Mouse (Mus musculus): ENCODE results near the gene Adcy4. TPM values are rescaled to one million over a fixed set of nuclear protein-coding genes. Genes with fewer than 3 reads are reported as not detected.
"Not testable (repeated sequence)": the region's sequence is repeated elsewhere in the genome, so short reads cannot be mapped to it uniquely, and the experiment has no call there.

Adcy4 gene
- polyA plus RNA-seq, 1 experiment from 2014 or later = 14.5 TPM

DNA sequence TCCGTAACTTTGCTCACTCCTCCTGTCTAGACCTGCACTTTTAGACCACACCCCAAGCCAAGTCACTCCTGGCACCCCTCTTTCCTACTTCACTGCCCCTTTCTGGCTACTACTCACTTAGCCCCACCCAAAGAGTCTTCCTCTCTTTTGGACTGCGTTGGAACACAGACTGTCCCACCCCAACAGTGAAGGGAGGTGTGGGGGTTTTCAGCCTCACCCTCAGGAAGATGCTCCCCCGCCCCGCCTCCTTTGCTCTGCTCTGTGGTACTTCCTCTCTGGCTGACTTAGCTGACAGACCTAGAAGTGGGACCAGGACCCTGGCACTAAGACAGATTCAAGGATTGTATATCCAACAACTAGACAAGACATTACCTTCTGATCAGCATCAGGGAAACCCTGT, 18.2 kb downstream of the Adcy4 start, which contains the start of gene Ltb4r1:
Ltb4r1 (plus strand) TSS at position 267 of the 400 bp plus-strand sequence.
- H3K27me3 ChIP-seq (ENCODE audit: insufficient read depth, poor library complexity, severe bottlenecking) = peaks cover 88% of the 10 kb centered on the region
- 70% methylated on average over 4 of the region's 4 CpGs for WGBS

DNA sequence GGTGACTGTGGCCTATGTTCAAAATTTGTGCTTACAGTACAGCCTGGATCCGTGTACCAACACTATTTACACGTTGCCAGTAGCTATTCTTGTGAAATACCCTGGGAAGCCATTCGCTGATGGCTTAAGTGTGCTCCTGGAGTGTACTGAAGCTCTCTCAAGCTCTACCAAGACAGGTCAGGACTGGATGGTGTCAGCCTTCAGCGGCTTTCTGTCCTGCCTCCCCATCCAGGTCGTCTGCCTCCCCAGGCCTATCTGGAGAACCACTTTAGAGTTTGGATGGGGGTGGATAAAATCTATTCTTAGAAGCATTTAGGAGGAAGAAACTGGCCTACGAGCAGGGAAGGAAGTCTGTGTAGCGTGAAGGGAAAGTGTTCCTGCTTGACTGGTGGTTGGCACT, 20.7 kb downstream of the Adcy4 start:
- H3K4me1 ChIP-seq = peaks cover 53% of the 10 kb centered on the region
- WGBS = 28% methylated on average over 7 of the region's 7 CpGs
- H3K27ac ChIP-seq = peak overlapping the region; percentile 42; the same call in 1 of the 2 replicates
- no peaks in the 10 kb centered on the region for H3K36me3 ChIP-seq
- H3K9me3 ChIP-seq = no peaks in the 10 kb centered on the region
- H3K4me3 ChIP-seq = no peak overlapping the region
- DNase-seq (ENCODE audit: low spot score) = no peak
- H3K27me3 ChIP-seq (ENCODE audit: insufficient read depth, poor library complexity, severe bottlenecking) = peaks cover 74% of the 10 kb centered on the region

More for the DNA sequence above, 18.2 kb downstream of the Adcy4 start, which contains the start of gene Ltb4r1:
- Histone ChIP-seq H3K4me3 (no peak within 1 kb of the TSS), H3K4me1 (peaks cover 60% of the 10 kb centered on the region), H3K9me3 (no peaks in the 10 kb centered on the region), H3K27ac (no peak within 1 kb of the TSS), H3K36me3 (peaks cover 9% of the 10 kb centered on the region; the same call in 1 of the 2 replicates)
- DNase-seq (ENCODE audit: low spot score) = no peak

DNA sequence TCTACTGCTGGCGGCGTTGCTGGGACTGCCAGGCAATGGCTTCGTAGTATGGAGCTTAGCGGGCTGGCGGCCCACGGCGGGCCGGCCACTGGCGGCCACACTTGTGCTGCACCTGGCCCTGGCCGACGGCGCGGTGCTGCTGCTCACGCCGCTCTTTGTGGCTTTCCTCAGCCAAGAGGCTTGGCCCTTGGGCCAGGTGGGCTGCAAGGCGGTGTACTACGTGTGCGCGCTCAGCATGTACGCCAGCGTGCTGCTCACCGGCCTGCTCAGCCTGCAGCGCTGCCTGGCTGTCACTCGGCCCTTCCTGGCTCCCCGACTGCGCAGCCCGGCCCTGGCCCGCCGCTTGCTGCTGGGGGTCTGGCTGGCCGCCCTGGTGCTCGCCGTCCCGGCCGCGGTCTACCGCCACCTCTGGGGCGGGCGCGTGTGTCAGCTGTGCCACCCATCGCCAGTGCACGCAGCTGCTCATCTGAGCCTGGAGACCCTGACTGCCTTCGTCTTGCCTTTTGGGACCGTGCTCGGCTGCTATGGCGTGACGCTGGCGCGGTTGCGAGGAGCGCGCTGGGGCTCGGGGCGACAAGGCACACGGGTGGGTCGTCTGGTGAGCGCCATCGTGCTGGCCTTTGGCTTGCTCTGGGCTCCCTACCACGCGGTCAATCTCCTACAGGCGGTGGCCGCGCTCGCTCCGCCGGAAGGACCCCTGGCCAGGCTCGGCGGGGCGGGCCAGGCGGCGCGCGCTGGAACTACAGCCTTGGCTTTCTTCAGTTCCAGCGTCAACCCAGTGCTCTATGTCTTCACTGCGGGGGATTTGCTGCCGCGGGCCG, 21.7 kb downstream of the Adcy4 start:
- Histone ChIP-seq H3K4me1 (peaks cover 52% of the 10 kb centered on the region), H3K27ac (peak overlapping the region; percentile 90), H3K36me3 (no peaks in the 10 kb centered on the region), H3K27me3 (ENCODE audit: insufficient read depth, poor library complexity, severe bottlenecking) (peaks cover 65% of the 10 kb centered on the region), H3K4me3 (peak overlapping the region; percentile 72), H3K9me3 (no peaks in the 10 kb centered on the region)
- 1% methylated on average over 77 of the region's 77 CpGs for WGBS
- no peak for DNase-seq (ENCODE audit: low spot score)

DNA sequence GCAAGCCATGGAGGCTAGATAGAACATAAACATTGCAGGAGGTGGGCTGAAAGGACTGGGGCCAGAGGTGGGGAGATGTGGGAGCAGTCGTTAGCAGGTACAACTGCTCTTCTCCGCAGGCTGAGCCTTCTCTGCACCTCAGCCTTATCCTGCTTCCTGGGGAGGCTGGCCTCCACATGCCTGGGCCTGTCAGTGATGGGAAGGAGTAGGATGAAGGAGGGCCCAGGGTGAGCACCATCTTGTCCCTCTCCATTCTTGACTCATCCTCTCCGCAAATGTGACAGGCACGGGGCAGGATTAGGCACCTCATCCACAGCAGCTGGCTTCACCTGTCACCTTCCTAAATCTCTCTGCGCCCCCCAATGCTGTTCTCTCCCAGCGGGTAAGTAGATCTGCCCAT, 22.7 kb downstream of the Adcy4 start, which contains the start of gene Ltb4r2:
Ltb4r2 (plus strand) TSS at position 266 of the 400 bp plus-strand sequence.
- WGBS = 55% methylated on average over 6 of the region's 6 CpGs

DNA sequence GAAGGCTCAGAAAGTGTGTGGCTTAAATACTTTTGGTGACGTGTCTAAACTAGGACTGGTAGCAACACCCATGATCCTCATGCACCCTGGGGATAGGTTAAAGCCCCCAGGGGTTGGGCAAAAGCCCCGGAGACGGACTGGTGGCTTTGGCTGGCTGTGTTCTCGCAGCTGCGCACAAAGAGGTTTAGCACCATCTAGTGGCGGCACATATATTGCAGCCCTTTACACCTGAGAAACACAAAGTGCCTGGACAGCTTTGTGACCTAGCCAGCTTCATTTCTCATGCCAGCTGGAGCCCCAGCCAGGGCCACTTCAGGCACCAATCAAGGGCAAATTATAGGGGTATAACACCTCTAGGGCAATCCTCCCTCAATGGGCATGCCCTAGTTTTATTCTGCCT, 23.7 kb downstream of the Adcy4 start:
- Histone ChIP-seq H3K27me3 (ENCODE audit: insufficient read depth, poor library complexity, severe bottlenecking) (peaks cover 44% of the 10 kb centered on the region), H3K4me1 (peaks cover 50% of the 10 kb centered on the region), H3K36me3 (peaks cover 17% of the 10 kb centered on the region), H3K4me3 (peak overlapping the region; percentile 23; the same call in 1 of the 2 replicates)
- WGBS = 3% methylated on average over 6 of the region's 6 CpGs
- H3K9me3 ChIP-seq, H3K27ac ChIP-seq: not testable (repeated sequence)
- DNase-seq (ENCODE audit: low spot score) = peak; percentile 92

More for the DNA sequence above, 22.7 kb downstream of the Adcy4 start, which contains the start of gene Ltb4r2:
- no peak for DNase-seq (ENCODE audit: low spot score)
- Histone ChIP-seq H3K36me3 (peaks cover 7% of the 10 kb centered on the region; the same call in 1 of the 2 replicates), H3K27me3 (ENCODE audit: insufficient read depth, poor library complexity, severe bottlenecking) (peaks cover 54% of the 10 kb centered on the region), H3K27ac (peak within 1 kb of the TSS; percentile 90), H3K4me3 (peak within 1 kb of the TSS; percentile 72), H3K9me3 (no peaks in the 10 kb centered on the region), H3K4me1 (peaks cover 50% of the 10 kb centered on the region)

DNA sequence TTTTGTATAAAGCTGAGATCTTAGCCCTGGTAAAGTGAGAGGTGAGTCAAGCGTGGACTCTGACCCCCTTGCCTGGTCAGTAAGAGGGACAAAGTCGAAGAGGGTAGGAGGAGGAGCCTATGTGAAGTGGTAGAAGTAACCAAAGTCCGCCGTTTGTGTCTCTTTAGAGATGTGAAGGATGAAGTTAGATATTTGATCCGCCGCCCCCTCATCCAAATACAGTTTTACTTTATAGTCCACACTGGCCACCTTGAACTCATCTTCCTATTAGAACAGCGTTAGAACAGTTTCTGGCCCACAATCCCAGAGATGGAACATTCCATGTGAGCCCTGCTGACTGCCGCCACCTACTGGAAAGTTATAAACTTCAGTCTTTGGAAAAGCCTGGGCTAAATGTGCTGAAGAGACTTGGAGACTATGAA, 25.5 kb downstream of the Adcy4 start, which contains the start of gene Cideb:
Cideb (minus strand) TSS at position 96 of the 422 bp plus-strand sequence.
- Histone ChIP-seq H3K36me3 (peaks cover 35% of the 10 kb centered on the region), H3K27ac (peak within 1 kb of the TSS; percentile 65), H3K9me3 (no peaks in the 10 kb centered on the region), H3K4me3 (peak within 1 kb of the TSS; percentile 30), H3K4me1 (peaks cover 42% of the 10 kb centered on the region), H3K27me3 (ENCODE audit: insufficient read depth, poor library complexity, severe bottlenecking) (peaks cover 32% of the 10 kb centered on the region)
- WGBS = 14% methylated on average over 8 of the region's 8 CpGs
- no peak for DNase-seq (ENCODE audit: low spot score)

DNA sequence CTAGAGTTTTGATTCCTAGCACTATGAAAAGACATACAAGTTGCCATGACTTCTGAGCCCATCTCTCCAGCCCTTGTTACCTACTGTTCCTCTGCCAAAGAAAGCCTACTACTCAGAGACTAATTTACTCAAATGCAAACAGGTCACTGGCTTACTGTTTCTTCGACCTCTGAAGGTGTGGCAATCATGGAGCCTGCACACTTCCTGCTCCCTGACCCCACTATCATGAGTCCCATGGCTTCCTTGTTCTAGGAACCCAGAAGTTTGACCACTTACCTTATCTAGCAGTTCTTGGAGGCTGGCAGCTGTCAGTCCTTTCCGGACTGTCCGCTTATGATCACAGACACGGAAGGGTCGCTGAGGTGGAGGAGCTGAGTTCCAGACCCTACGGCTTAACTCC, 26.3 kb downstream of the Adcy4 start:
- Histone ChIP-seq H3K9me3 (no peaks in the 10 kb centered on the region), H3K4me3 (peak overlapping the region; percentile 30), H3K27me3 (ENCODE audit: insufficient read depth, poor library complexity, severe bottlenecking) (peaks cover 24% of the 10 kb centered on the region), H3K4me1 (peaks cover 34% of the 10 kb centered on the region), H3K36me3 (peaks cover 43% of the 10 kb centered on the region), H3K27ac (no peak overlapping the region)
- 34% methylated on average over 6 of the region's 6 CpGs for WGBS
- no peak for DNase-seq (ENCODE audit: low spot score)

DNA sequence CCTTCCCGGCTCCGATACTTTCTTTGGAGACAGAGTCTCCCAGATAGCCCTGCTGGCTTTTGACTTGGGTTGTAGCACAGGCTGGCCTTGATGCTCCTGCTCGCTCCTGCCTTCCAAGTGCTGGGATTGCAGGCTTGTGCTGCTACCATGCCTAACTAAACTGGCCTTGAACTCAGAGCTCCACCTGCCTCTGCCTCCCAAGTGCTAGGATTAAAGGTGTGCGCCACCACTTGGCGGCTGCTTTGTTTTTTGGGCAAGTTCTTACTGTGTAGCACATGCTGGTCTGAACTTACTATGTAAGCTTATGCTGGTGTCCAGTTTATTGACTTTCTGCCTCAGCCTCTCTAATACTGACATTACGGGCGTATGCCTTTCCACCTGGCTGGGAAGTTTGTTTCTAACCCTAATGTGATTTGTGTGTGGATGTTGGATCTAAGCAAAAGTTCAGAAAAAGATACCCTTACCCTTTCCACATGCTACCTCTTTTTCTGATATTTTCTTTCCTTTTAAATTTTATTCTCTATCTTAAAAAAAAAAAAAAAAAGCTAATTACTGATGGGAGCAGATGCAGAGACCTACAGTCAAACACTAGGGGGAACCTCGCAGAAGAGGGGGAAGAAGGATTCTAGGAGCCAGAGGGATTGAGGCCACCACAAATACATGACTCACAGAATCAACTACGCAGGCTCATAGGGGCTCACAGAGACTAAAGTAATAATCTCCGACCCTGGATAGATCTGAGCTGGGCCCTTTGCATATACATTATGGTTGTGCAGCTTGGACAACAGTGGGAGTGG, 36.6 kb downstream of the Adcy4 start:
- peak overlapping the region; percentile 86 for H3K4me3 ChIP-seq
- H3K27ac ChIP-seq = no peak overlapping the region
- no peaks in the 10 kb centered on the region for H3K27me3 ChIP-seq (ENCODE audit: insufficient read depth, poor library complexity, severe bottlenecking)
- no peak for DNase-seq (ENCODE audit: low spot score)
- H3K9me3 ChIP-seq = no peaks in the 10 kb centered on the region
- 84% methylated on average over 10 of the region's 10 CpGs for WGBS
- H3K4me1 ChIP-seq = peaks cover 31% of the 10 kb centered on the region
- H3K36me3 ChIP-seq = peaks cover 54% of the 10 kb centered on the region

DNA sequence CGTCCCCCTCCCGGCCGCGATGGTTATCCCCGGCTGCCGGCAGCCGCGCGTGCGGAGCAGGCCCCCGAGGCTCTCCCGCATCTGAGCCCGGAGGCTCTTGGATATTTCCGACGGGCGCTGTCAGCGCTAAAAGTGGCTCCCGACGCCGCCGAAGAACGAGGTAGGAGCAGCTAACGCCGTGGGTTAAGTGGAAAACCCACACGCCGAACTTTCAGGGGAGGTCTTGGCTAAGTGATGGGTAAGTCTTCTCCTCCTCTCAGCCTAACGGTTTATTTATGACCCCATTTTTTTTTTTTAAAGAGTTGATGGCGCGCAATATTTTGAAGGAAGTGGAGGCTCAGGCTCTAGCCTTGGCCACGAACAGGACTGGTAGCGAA, 38.0 kb downstream of the Adcy4 start:
- peak overlapping the region; percentile 87 for H3K27ac ChIP-seq

DNA sequence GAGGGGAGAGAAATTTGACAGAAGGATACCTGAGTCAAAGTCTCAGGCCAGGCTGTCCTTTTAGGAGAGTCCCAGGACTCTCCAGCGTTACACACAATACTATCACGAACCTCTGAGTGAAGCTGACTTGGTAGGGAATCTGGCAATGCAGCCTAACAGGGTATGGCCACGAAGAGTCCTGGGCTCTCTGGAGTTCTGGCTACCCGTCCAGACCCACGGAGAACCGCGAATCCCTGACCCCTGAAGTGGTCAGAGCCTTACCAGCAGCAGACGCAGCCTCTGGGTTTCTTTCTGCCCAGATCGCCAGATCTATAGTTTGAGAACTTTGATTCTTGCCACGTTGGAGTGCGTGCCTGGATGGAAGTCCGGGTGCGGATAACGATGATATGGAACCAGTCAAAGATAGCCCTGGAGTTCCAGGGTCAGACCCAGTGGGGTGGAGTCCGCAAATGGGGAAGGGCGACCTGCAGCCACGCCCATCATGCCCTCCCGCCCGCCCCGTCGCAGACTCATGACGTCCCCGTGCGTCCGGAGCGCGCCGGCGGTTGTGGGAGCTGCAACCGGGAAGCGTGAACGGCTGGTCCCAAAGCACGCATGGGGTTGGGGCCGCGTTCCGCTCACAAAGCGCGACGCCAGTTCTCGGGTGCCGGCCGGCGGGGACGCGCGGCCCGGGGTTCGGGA, 38.6 kb downstream of the Adcy4 start, which contains the start of the genes Dhrs1 and Nop9:
Dhrs1 (minus strand) TSS at position 511 of the 681 bp plus-strand sequence.
Nop9 (plus strand) TSS at position 514 of the 681 bp plus-strand sequence.
- Histone ChIP-seq H3K9me3 (no peaks in the 10 kb centered on the region), H3K27me3 (ENCODE audit: insufficient read depth, poor library complexity, severe bottlenecking) (no peaks in the 10 kb centered on the region), H3K4me1 (peaks cover 31% of the 10 kb centered on the region), H3K27ac (peak within 1 kb of the TSS; percentile 87), H3K4me3 (peak within 1 kb of the TSS; percentile 86), H3K36me3 (peaks cover 46% of the 10 kb centered on the region)
- WGBS = 2% methylated on average over 48 of the region's 48 CpGs
- DNase-seq (ENCODE audit: low spot score) = peak; percentile 96

More for the DNA sequence above, 38.0 kb downstream of the Adcy4 start:
- WGBS = under 1% methylated on average over 31 of the region's 31 CpGs
- Histone ChIP-seq H3K27me3 (ENCODE audit: insufficient read depth, poor library complexity, severe bottlenecking) (no peaks in the 10 kb centered on the region), H3K36me3 (peaks cover 46% of the 10 kb centered on the region), H3K9me3 (no peaks in the 10 kb centered on the region), H3K4me3 (peak overlapping the region; percentile 86), H3K4me1 (peaks cover 31% of the 10 kb centered on the region)
- DNase-seq (ENCODE audit: low spot score) = no peak

DNA sequence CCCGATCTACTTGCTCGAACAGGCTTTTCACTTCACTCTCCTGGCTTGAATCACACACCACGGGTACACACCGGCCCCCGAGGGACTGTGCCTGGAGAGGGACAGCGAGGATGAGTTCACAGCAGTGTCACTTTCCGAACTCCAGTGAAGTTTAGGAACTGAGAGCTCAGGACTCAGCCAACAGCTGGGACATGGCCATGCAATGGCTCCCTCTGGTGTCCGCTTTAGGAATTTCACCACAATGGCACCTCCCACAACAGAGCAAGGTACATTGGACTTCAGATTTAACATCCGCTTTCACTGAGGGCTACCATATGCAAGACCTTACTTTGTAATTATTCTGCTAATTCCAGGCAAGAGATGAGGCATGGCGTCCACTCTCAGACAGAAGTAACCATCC, 40.2 kb downstream of the Adcy4 start:
- WGBS = 19% methylated on average over 10 of the region's 10 CpGs
- H3K27ac ChIP-seq = no peak overlapping the region
- no peak overlapping the region for H3K4me3 ChIP-seq
- no peaks in the 10 kb centered on the region for H3K27me3 ChIP-seq (ENCODE audit: insufficient read depth, poor library complexity, severe bottlenecking)
- H3K4me1 ChIP-seq = peaks cover 31% of the 10 kb centered on the region
- no peaks in the 10 kb centered on the region for H3K9me3 ChIP-seq
- peaks cover 48% of the 10 kb centered on the region for H3K36me3 ChIP-seq
- DNase-seq (ENCODE audit: low spot score) = peak; percentile 89

DNA sequence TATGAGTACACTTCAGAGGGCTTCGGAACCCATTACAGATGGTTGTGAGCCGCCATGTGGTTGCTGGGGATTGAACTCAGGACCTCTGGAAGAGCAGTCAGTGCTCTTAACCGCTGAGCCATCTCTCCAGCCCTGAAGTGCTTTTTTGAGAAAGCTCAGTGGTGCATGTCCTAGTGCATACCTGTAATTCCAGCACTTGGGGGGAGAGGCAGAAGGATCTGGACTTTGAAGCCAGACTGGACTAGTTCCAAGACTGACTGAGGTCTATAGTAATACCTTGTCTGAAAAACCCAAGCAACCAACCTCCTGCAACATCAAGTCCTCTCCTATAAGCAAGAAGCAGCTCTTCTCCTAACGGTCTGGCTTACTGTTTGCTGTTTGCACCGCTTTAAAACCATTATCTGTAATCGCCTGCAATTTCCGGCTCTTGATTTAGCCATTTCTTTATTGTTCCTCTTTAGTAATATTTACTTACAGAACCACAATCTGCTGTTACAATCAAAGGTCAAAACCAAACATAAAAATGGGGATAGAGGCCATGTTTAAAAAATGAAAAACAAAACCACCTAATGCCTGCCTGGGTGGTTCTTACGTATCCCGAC, 46.7 kb downstream of the Adcy4 start:
- H3K27ac ChIP-seq = no peak overlapping the region
- H3K27me3 ChIP-seq (ENCODE audit: insufficient read depth, poor library complexity, severe bottlenecking) = no peaks in the 10 kb centered on the region
- no peaks in the 10 kb centered on the region for H3K4me1 ChIP-seq
- WGBS = 89% methylated on average over 9 of the region's 9 CpGs
- no peaks in the 10 kb centered on the region for H3K9me3 ChIP-seq
- no peak for DNase-seq (ENCODE audit: low spot score)
- peaks cover 34% of the 10 kb centered on the region for H3K36me3 ChIP-seq
- no peak overlapping the region for H3K4me3 ChIP-seq
